Mouse (Mus musculus) CD4-positive naive resting alpha-beta T cell, adult 76 days (primary cell): Measurements from ENCODE around the gene Pitpnm1. TPM values are rescaled to one million over a fixed set of nuclear protein-coding genes. Genes with fewer than 3 reads are reported as not detected.

Experiments used
- total RNA-seq: library from RNA; stranded (reverse); gene quantifications from one replicate; pipeline ENCODE4 v1.2.4, GENCODE M21; 2023

The Pitpnm1 gene
- 266 TPM for total RNA-seq

GRCm38 (mm10) chr19:4099837-4100717, at the start of gene Pitpnm1:
Pitpnm1 (plus strand) TSS chr19:4099998.

GRCm38 (mm10) chr19:4059069-4059740, 40.6 kb upstream of the Pitpnm1 start, which contains the start of gene Gstp3:
Gstp3 (minus strand) TSS chr19:4059569.

GRCm38 (mm10) chr19:4081394-4081793, 18.4 kb upstream of the Pitpnm1 start, which contains the start of gene Cabp2:
Cabp2 (plus strand) TSS chr19:4081578.

GRCm38 (mm10) chr19:4096642-4097440, 3.0 kb upstream of the Pitpnm1 start, which contains the start of gene Cdk2ap2:
Cdk2ap2 (plus strand) TSS chr19:4097182.

GRCm38 (mm10) chr19:4125741-4126696, 26.2 kb downstream of the Pitpnm1 start, which contains the start of gene Aip:
Aip (minus strand) TSS chr19:4125858.

GRCm38 (mm10) chr19:4139446-4139845, 39.6 kb downstream of the Pitpnm1 start, which contains the start of gene Gpr152:
Gpr152 (plus strand) TSS chr19:4139787.

GRCm38 (mm10) chr19:4143759-4144268, 44.0 kb downstream of the Pitpnm1 start, which contains the start of gene Cabp4:
Cabp4 (minus strand) TSS chr19:4144033.

GRCm38 (mm10) chr19:4148491-4148806, 48.7 kb downstream of the Pitpnm1 start, which contains the start of gene Coro1b:
Coro1b (plus strand) TSS chr19:4148619.

GRCm38 (mm10) chr19:4153232-4153654, 53.4 kb downstream of the Pitpnm1 start, which contains the start of gene Ptprcap:
Ptprcap (plus strand) TSS chr19:4153604.

GRCm38 (mm10) chr19:4162646-4163542, 63.1 kb downstream of the Pitpnm1 start, which contains the start of gene Rps6kb2:
Rps6kb2 (minus strand) TSS chr19:4163354.

Other genes with a start within 250 kb of the Pitpnm1 start
- gene Chka, start 248.2 kb upstream of the Pitpnm1 start, total RNA-seq, result 77.8 TPM
- 61.0 TPM for gene Tcirg1, start 192.9 kb upstream of the Pitpnm1 start, total RNA-seq
- gene Ndufs8, start 187.2 kb upstream of the Pitpnm1 start, total RNA-seq, result 47.0 TPM
- 1.7 TPM for gene Aldh3b1, start 170.2 kb upstream of the Pitpnm1 start, total RNA-seq
- gene Unc93b1, start 164.8 kb upstream of the Pitpnm1 start, total RNA-seq, result 46.4 TPM
- not detected for gene Aldh3b3, start 141.4 kb upstream of the Pitpnm1 start, total RNA-seq
- gene Aldh3b2, start 127.7 kb upstream of the Pitpnm1 start, total RNA-seq, result not detected
- gene Acy3, start 113.4 kb upstream of the Pitpnm1 start, total RNA-seq, result not detected
- gene Tbx10, start 107.2 kb upstream of the Pitpnm1 start, total RNA-seq, result not detected
- gene Nudt8, start 99.4 kb upstream of the Pitpnm1 start, total RNA-seq, result 7.4 TPM
- 2.3 TPM for gene Gm49405, start 99.4 kb upstream of the Pitpnm1 start, total RNA-seq
- gene Doc2g, start 96.7 kb upstream of the Pitpnm1 start, total RNA-seq, result 2.9 TPM
- 84.9 TPM for gene Ndufv1, start 87.2 kb upstream of the Pitpnm1 start, total RNA-seq
- 182 TPM for gene Gstp1, start 62.0 kb upstream of the Pitpnm1 start, total RNA-seq
- 20.7 TPM for gene Gstp2, start 54.0 kb upstream of the Pitpnm1 start, total RNA-seq
- 39.0 TPM for gene Gstp3, start 40.4 kb upstream of the Pitpnm1 start, total RNA-seq
- not detected for gene Cabp2, start 18.4 kb upstream of the Pitpnm1 start, total RNA-seq
- 152 TPM for gene Cdk2ap2, start 2.8 kb upstream of the Pitpnm1 start, total RNA-seq
- gene Aip, start 25.9 kb downstream of the Pitpnm1 start, total RNA-seq, result 149 TPM
- gene Gpr152, start 39.8 kb downstream of the Pitpnm1 start, total RNA-seq, result 0.26 TPM
- gene Cabp4, start 44.0 kb downstream of the Pitpnm1 start, total RNA-seq, result 0.18 TPM
- 121 TPM for gene Coro1b, start 48.6 kb downstream of the Pitpnm1 start, total RNA-seq
- gene Ptprcap, start 53.6 kb downstream of the Pitpnm1 start, total RNA-seq, result 209 TPM
- 41.0 TPM for gene Rps6kb2, start 63.4 kb downstream of the Pitpnm1 start, total RNA-seq
- 75.2 TPM for gene Carns1, start 75.5 kb downstream of the Pitpnm1 start, total RNA-seq
- 228 TPM for gene Tbc1d10c, start 91.3 kb downstream of the Pitpnm1 start, total RNA-seq
- 315 TPM for gene Ppp1ca, start 92.1 kb downstream of the Pitpnm1 start, total RNA-seq
- 28.3 TPM for gene Rad9a, start 101.7 kb downstream of the Pitpnm1 start, total RNA-seq
- 107 TPM for gene Clcf1, start 114.2 kb downstream of the Pitpnm1 start, total RNA-seq
- gene AC109138.7, start 114.4 kb downstream of the Pitpnm1 start, total RNA-seq, result not detected
- gene Pold4, start 131.9 kb downstream of the Pitpnm1 start, total RNA-seq, result 56.2 TPM
- 12.9 TPM for gene Ssh3, start 169.2 kb downstream of the Pitpnm1 start, total RNA-seq
- gene Ankrd13d, start 183.1 kb downstream of the Pitpnm1 start, total RNA-seq, result 14.4 TPM
- 343 TPM for gene Grk2, start 206.2 kb downstream of the Pitpnm1 start, total RNA-seq